ENCODE assay signal across 7 mouse cellular contexts in genomic region chr11:69272122-69272740, GRCm38 (mm10). TPM values are rescaled to one million over a fixed set of nuclear protein-coding genes. Genes with fewer than 3 reads are reported as not detected.
DNase-seq lines count a peak whose midpoint lies in the region; ATAC-seq lines count a peak whose summit lies in the region.

No protein-coding gene starts in this region.

- ATAC-seq in megakaryocyte progenitor cell, adult 5-6 weeks (replicated peaks; ENCODE audit: poor library complexity) = peak; percentile 77

- peak; percentile 78 for DNase-seq in CD4-positive helper T cell, adult 2 months (ENCODE audit: low read depth, low spot score)
- DNase-seq in MEL-GATA-1-ER (ENCODE audit: extremely low read depth, low read depth) = peak; percentile 64
- peak; percentile 81 for DNase-seq in cerebellum, adult 9-10 months
- peak; percentile 75 to 78 for DNase-seq in gastrocnemius, postnatal 4 days (ENCODE audit: low spot score in 2 of 2)
- DNase-seq in layer of hippocampus, postnatal 14 days (ENCODE audit: low spot score in 2 of 2) = peak; percentile 70 to 81
- peak; percentile 57 to 84 for DNase-seq in spleen, postnatal 14 days (ENCODE audit: low spot score in 2 of 2)

RNA-seq across cellular contexts. Expression of gene Gucy2e, which starts 35.4 kb away (rescaled TPM):
- not detected for total RNA-seq in gastrocnemius, postnatal 4 days (2021)
- total RNA-seq in layer of hippocampus, postnatal 14 days (2021) = 1 to 10 TPM; 1.0 to 1.1 TPM
- 0.10 TPM in 1 of 2 replicates, not detected in the other for total RNA-seq in megakaryocyte progenitor cell, adult 5-6 weeks (2015)
- total RNA-seq in megakaryocyte progenitor cell, adult 5-6 weeks (2017) = 0.03 TPM in 1 of 2 replicates, not detected in the other

RNA-seq across cellular contexts. Expression of gene Cntrob, which starts 51.3 kb away (rescaled TPM):
- total RNA-seq in gastrocnemius, postnatal 4 days (2021) = 10 to 100 TPM; 12.0 to 12.9 TPM
- 10 to 100 TPM; 15.3 to 16.9 TPM for total RNA-seq in layer of hippocampus, postnatal 14 days (2021)
- 30.5 and 49.5 TPM in 2 replicates for total RNA-seq in megakaryocyte progenitor cell, adult 5-6 weeks (2015)
- 26.9 and 29.8 TPM in 2 replicates for total RNA-seq in megakaryocyte progenitor cell, adult 5-6 weeks (2017)

RNA-seq across cellular contexts. Expression of gene Trappc1, which starts 51.5 kb away (rescaled TPM):
- 10 to 100 TPM; 62.2 to 63.1 TPM for total RNA-seq in gastrocnemius, postnatal 4 days (2021)
- 10 to 100 TPM; 65.5 to 79.1 TPM for total RNA-seq in layer of hippocampus, postnatal 14 days (2021)
- total RNA-seq in megakaryocyte progenitor cell, adult 5-6 weeks (2015) = 117 and 136 TPM in 2 replicates
- 87.2 and 103 TPM in 2 replicates for total RNA-seq in megakaryocyte progenitor cell, adult 5-6 weeks (2017)

RNA-seq across cellular contexts. Expression of gene Kcnab3, which starts 53.8 kb away (rescaled TPM):
- under 1 TPM; 0.49 to 0.56 TPM for total RNA-seq in gastrocnemius, postnatal 4 days (2021)
- 10 to 100 TPM; 15.2 to 18.6 TPM for total RNA-seq in layer of hippocampus, postnatal 14 days (2021)
- 0.07 and 0.34 TPM in 2 replicates for total RNA-seq in megakaryocyte progenitor cell, adult 5-6 weeks (2015)
- 0.14 TPM in 1 of 2 replicates, not detected in the other for total RNA-seq in megakaryocyte progenitor cell, adult 5-6 weeks (2017)

Comparison
In these comparisons a context has a peak if more than half of its experiments do, and no peak if none do; other contexts are left out.
1. Peak in every context shown above with its lines: DNase-seq and ATAC-seq.